ENCODE assay signal across 12 mouse cellular contexts in the genomic region with DNA sequence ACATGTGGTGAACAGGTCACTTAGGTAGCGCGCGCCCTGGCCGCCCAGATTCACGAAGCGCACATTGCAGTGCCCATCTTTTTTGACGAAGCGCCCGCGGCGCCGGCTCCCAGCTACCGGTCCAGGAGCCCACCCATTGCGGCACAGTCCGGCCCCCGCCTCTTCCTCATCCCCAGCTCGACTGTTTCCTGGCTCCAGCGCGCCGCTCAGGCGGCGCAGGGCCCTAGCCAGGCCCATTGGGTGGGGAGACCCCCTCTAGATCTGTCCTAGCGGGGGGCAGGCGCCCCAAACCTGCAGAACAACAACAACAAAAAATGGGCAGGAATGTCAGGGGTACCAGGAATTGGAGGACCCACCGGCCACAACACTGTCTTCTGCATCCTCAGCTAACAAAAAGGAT. TPM values are rescaled to one million over a fixed set of nuclear protein-coding genes. Genes with fewer than 3 reads are reported as not detected.
DNase-seq lines count a peak whose midpoint lies in the region; ATAC-seq lines count a peak whose summit lies in the region.
"Had no signal": no experiment of that assay in that cellular context is flagged by ENCODE, and none has a peak within 500 bp of the region (broad histone marks: within the 10 kb centered on the region; RNA-seq: fewer than 3 reads in every experiment).

No protein-coding gene starts in this region.

- no peak for DNase-seq in heart, adult 8-10 months (ENCODE audit: low spot score)
- DNase-seq in midbrain, embryonic 11.5 days (ENCODE audit: low spot score, missing footprints) = no peak
- DNase-seq in left cerebral cortex, postnatal 4 days = no peak
- no peak for DNase-seq in frontal cortex, postnatal 14 days (ENCODE audit: low spot score in 2 of 2)
- DNase-seq: kidney, adult 9 months; thymus, postnatal 36 days had no signal

- H3K9me3 ChIP-seq in heart, embryonic 13.5 days = no peaks in the 10 kb centered on the region
- H3K9me3 ChIP-seq in midbrain, embryonic 13.5 days = no peaks in the 10 kb centered on the region
- H3K9me3 ChIP-seq in midbrain, embryonic 11.5 days (ENCODE audit: control insufficient read depth, low read length) = no peaks in the 10 kb centered on the region
- no peaks in the 10 kb centered on the region for H3K9me3 ChIP-seq in intestine, embryonic 15.5 days
- no peaks in the 10 kb centered on the region for H3K9me3 ChIP-seq in stomach, embryonic 15.5 days

- H3K36me3 ChIP-seq in heart, embryonic 13.5 days = peaks cover 24% of the 10 kb centered on the region
- H3K36me3 ChIP-seq in midbrain, embryonic 13.5 days = peaks cover 16% of the 10 kb centered on the region
- H3K36me3 ChIP-seq in midbrain, embryonic 11.5 days (ENCODE audit: control insufficient read depth, insufficient read depth, low read length) = peaks cover 3% of the 10 kb centered on the region; the same call in 1 of the 2 replicates
- H3K36me3 ChIP-seq in intestine, embryonic 15.5 days = peaks cover 13% of the 10 kb centered on the region; the same call in 1 of the 2 replicates
- peaks cover under 1% of the 10 kb centered on the region; the same call in 1 of the 2 replicates for H3K36me3 ChIP-seq in stomach, embryonic 15.5 days

- H3K4me2 ChIP-seq in heart, embryonic 13.5 days = peak overlapping the region; percentile 53
- 0 out of 2 replicates have a peak overlapping the region, but pooled peaks have one; percentile 6 for H3K4me2 ChIP-seq in midbrain, embryonic 13.5 days (replicated peaks)
- H3K4me2 ChIP-seq in midbrain, embryonic 11.5 days = no peak overlapping the region
- peak overlapping the region; percentile 48 for H3K4me2 ChIP-seq in intestine, embryonic 15.5 days (replicated peaks)
- peak overlapping the region; percentile 43 for H3K4me2 ChIP-seq in stomach, embryonic 15.5 days

- H3K4me1 ChIP-seq in heart, embryonic 13.5 days = peaks cover 8% of the 10 kb centered on the region
- peaks cover 13% of the 10 kb centered on the region for H3K4me1 ChIP-seq in midbrain, embryonic 13.5 days (replicated peaks)
- peaks cover 14% of the 10 kb centered on the region for H3K4me1 ChIP-seq in midbrain, embryonic 11.5 days (ENCODE audit: control insufficient read depth, insufficient read depth, low read length)
- peaks cover 11% of the 10 kb centered on the region; the same call in 1 of the 2 replicates for H3K4me1 ChIP-seq in intestine, embryonic 15.5 days (replicated peaks)
- peaks cover 11% of the 10 kb centered on the region for H3K4me1 ChIP-seq in stomach, embryonic 15.5 days

- WGBS in heart, embryonic 13.5 days = 11% methylated on average over 25 of the region's 25 CpGs
- 10% methylated on average over 24 of the region's 25 CpGs for WGBS in midbrain, embryonic 13.5 days
- 17% methylated on average over 25 of the region's 25 CpGs for WGBS in midbrain, embryonic 11.5 days
- WGBS in intestine, embryonic 15.5 days = 15% methylated on average over 25 of the region's 25 CpGs
- WGBS in stomach, embryonic 15.5 days = 16% methylated on average over 25 of the region's 25 CpGs

- H3K9ac ChIP-seq in heart, embryonic 13.5 days = peak overlapping the region; percentile 21; the same call in 1 of the 2 replicates
- H3K9ac ChIP-seq in midbrain, embryonic 13.5 days (replicated peaks) = no peak overlapping the region
- no peak overlapping the region for H3K9ac ChIP-seq in midbrain, embryonic 11.5 days (ENCODE audit: low read length)
- H3K9ac ChIP-seq in intestine, embryonic 15.5 days = no peak overlapping the region
- H3K9ac ChIP-seq in stomach, embryonic 15.5 days = no peak overlapping the region

- peak overlapping the region; percentile 32 for H3K4me3 ChIP-seq in heart, embryonic 13.5 days
- no peak overlapping the region; the same call in 1 of the 2 replicates for H3K4me3 ChIP-seq in midbrain, embryonic 13.5 days (replicated peaks)
- no peak overlapping the region for H3K4me3 ChIP-seq in midbrain, embryonic 11.5 days (ENCODE audit: low read depth, low read length)
- H3K4me3 ChIP-seq in intestine, embryonic 15.5 days (replicated peaks) = peak overlapping the region; percentile 9; the same call in 1 of the 2 replicates
- H3K4me3 ChIP-seq in stomach, embryonic 15.5 days (replicated peaks) = peak overlapping the region; percentile 14

- no peak overlapping the region for H3K27ac ChIP-seq in heart, embryonic 13.5 days (replicated peaks)
- no peak overlapping the region for H3K27ac ChIP-seq in midbrain, embryonic 13.5 days
- no peak overlapping the region for H3K27ac ChIP-seq in midbrain, embryonic 11.5 days (ENCODE audit: low read depth, low read length)
- no peak overlapping the region for H3K27ac ChIP-seq in intestine, embryonic 15.5 days
- H3K27ac ChIP-seq in stomach, embryonic 15.5 days = no peak overlapping the region

- intact Hi-C loops in left cerebral cortex, postnatal 4 days (cut with DNase I) = no loop called here

- no peak for ATAC-seq in heart, embryonic 13.5 days (ENCODE audit: extremely low read depth, insufficient number of reproducible peaks, low FRiP score, low TSS enrichment)
- ATAC-seq in midbrain, embryonic 13.5 days = no peak
- no peak for ATAC-seq in midbrain, embryonic 11.5 days (ENCODE audit: low FRiP score)
- ATAC-seq in intestine, embryonic 15.5 days = 0 out of 2 replicates have a peak, but pooled peaks have one; percentile 27
- ATAC-seq in stomach, embryonic 15.5 days (ENCODE audit: insufficient read depth, low FRiP score, low read depth) = no peak
- ATAC-seq: CD4-positive, CD25-positive, alpha-beta regulatory T cell, adult 4 months had no signal

- H3K27me3 ChIP-seq in heart, embryonic 13.5 days (replicated peaks) = peaks cover 26% of the 10 kb centered on the region
- H3K27me3 ChIP-seq in midbrain, embryonic 13.5 days = peaks cover 22% of the 10 kb centered on the region
- H3K27me3 ChIP-seq in midbrain, embryonic 11.5 days (ENCODE audit: control insufficient read depth, insufficient read depth, low read length) = peaks cover 5% of the 10 kb centered on the region
- no peaks in the 10 kb centered on the region for H3K27me3 ChIP-seq in intestine, embryonic 15.5 days (replicated peaks)
- no peaks in the 10 kb centered on the region for H3K27me3 ChIP-seq in stomach, embryonic 15.5 days (replicated peaks)

RNA-seq across cellular contexts. Expression of a gene that starts 4.7 kb away (rescaled TPM):
- 0.39 and 0.43 TPM in 2 replicates for polyA plus RNA-seq in heart, embryonic 13.5 days (2015; fragmentation: Nextera tagmentation; extraction: Ambion mirVana)
- 1 to 10 TPM in 3 of 4 experiments, under 1 TPM in 1; 0.87 to 6.1 (median 3.1) TPM for total RNA-seq in heart, adult 8-10 months (2022)
- 0.62 and 0.73 TPM in 2 replicates for polyA plus RNA-seq in midbrain, embryonic 13.5 days (2015; fragmentation: Nextera tagmentation; extraction: Ambion mirVana)
- polyA plus RNA-seq in midbrain, embryonic 11.5 days (2014; fragmentation: Nextera tagmentation; extraction: Ambion mirVana) = 0.69 and 0.75 TPM in 2 replicates
- polyA plus RNA-seq in intestine, embryonic 15.5 days (2015; fragmentation: Nextera tagmentation; extraction: Ambion mirVana) = 0.88 and 1.0 TPM in 2 replicates
- polyA plus RNA-seq in stomach, embryonic 15.5 days (2015; fragmentation: Nextera tagmentation; extraction: Ambion mirVana) = 1.0 and 1.4 TPM in 2 replicates
- 1 to 10 TPM; 1.6 to 2.1 TPM for total RNA-seq in left cerebral cortex, postnatal 4 days (2021)
- total RNA-seq: liver, adult 2 months had no signal
- polyA plus RNA-seq: CD4-positive, CD25-positive, alpha-beta regulatory T cell, adult 4 months had no signal

RNA-seq across cellular contexts. Expression of a gene that starts 5.5 kb away (rescaled TPM):
- polyA plus RNA-seq in heart, embryonic 13.5 days (2015; fragmentation: Nextera tagmentation; extraction: Ambion mirVana) = 90.1 and 103 TPM in 2 replicates
- 10 to 100 TPM; 54.0 to 65.5 (median 62.1) TPM for total RNA-seq in heart, adult 8-10 months (2022)
- polyA plus RNA-seq in midbrain, embryonic 13.5 days (2015; fragmentation: Nextera tagmentation; extraction: Ambion mirVana) = 362 and 363 TPM in 2 replicates
- polyA plus RNA-seq in midbrain, embryonic 11.5 days (2014; fragmentation: Nextera tagmentation; extraction: Ambion mirVana) = 224 and 225 TPM in 2 replicates
- 89.0 and 92.0 TPM in 2 replicates for polyA plus RNA-seq in intestine, embryonic 15.5 days (2015; fragmentation: Nextera tagmentation; extraction: Ambion mirVana)
- polyA plus RNA-seq in stomach, embryonic 15.5 days (2015; fragmentation: Nextera tagmentation; extraction: Ambion mirVana) = 85.0 and 103 TPM in 2 replicates
- 100 to 1,000 TPM; 249 TPM for total RNA-seq in left cerebral cortex, postnatal 4 days (2021)

RNA-seq across cellular contexts. Expression of a gene that starts 10.9 kb away (rescaled TPM):
- polyA plus RNA-seq in heart, embryonic 13.5 days (2015; fragmentation: Nextera tagmentation; extraction: Ambion mirVana) = 41.9 and 44.1 TPM in 2 replicates
- 10 to 100 TPM; 10.2 to 16.0 (median 13.6) TPM for total RNA-seq in heart, adult 8-10 months (2022)
- polyA plus RNA-seq in midbrain, embryonic 13.5 days (2015; fragmentation: Nextera tagmentation; extraction: Ambion mirVana) = 39.9 and 41.7 TPM in 2 replicates
- polyA plus RNA-seq in midbrain, embryonic 11.5 days (2014; fragmentation: Nextera tagmentation; extraction: Ambion mirVana) = 64.0 and 67.9 TPM in 2 replicates
- 67.1 and 71.3 TPM in 2 replicates for polyA plus RNA-seq in intestine, embryonic 15.5 days (2015; fragmentation: Nextera tagmentation; extraction: Ambion mirVana)
- polyA plus RNA-seq in stomach, embryonic 15.5 days (2015; fragmentation: Nextera tagmentation; extraction: Ambion mirVana) = 57.0 and 64.3 TPM in 2 replicates
- total RNA-seq in left cerebral cortex, postnatal 4 days (2021) = 10 to 100 TPM; 31.8 to 35.5 TPM

RNA-seq across cellular contexts. Expression of a gene that starts 35.4 kb away (rescaled TPM):
- 0.24 and 0.38 TPM in 2 replicates for polyA plus RNA-seq in heart, embryonic 13.5 days (2015; fragmentation: Nextera tagmentation; extraction: Ambion mirVana)
- total RNA-seq in heart, adult 8-10 months (2022) = not detected
- 5.5 and 5.6 TPM in 2 replicates for polyA plus RNA-seq in midbrain, embryonic 13.5 days (2015; fragmentation: Nextera tagmentation; extraction: Ambion mirVana)
- polyA plus RNA-seq in midbrain, embryonic 11.5 days (2014; fragmentation: Nextera tagmentation; extraction: Ambion mirVana) = 1.5 and 2.4 TPM in 2 replicates
- polyA plus RNA-seq in intestine, embryonic 15.5 days (2015; fragmentation: Nextera tagmentation; extraction: Ambion mirVana) = 2.8 and 2.9 TPM in 2 replicates
- polyA plus RNA-seq in stomach, embryonic 15.5 days (2015; fragmentation: Nextera tagmentation; extraction: Ambion mirVana) = 6.7 and 14.4 TPM in 2 replicates
- 1 to 10 TPM; 4.9 to 5.5 TPM for total RNA-seq in left cerebral cortex, postnatal 4 days (2021)
- total RNA-seq: liver, adult 2 months had no signal
- polyA plus RNA-seq: liver, adult 2 months had no signal

RNA-seq across cellular contexts. Expression of a gene that starts 36.3 kb away (rescaled TPM):
- 0.62 and 0.80 TPM in 2 replicates for polyA plus RNA-seq in heart, embryonic 13.5 days (2015; fragmentation: Nextera tagmentation; extraction: Ambion mirVana)
- under 1 TPM in 1 of 4 experiments, not detected in 3; 0.22 TPM for total RNA-seq in heart, adult 8-10 months (2022)
- 22.8 and 24.0 TPM in 2 replicates for polyA plus RNA-seq in midbrain, embryonic 13.5 days (2015; fragmentation: Nextera tagmentation; extraction: Ambion mirVana)
- polyA plus RNA-seq in midbrain, embryonic 11.5 days (2014; fragmentation: Nextera tagmentation; extraction: Ambion mirVana) = 4.6 and 4.8 TPM in 2 replicates
- 0.43 and 0.90 TPM in 2 replicates for polyA plus RNA-seq in intestine, embryonic 15.5 days (2015; fragmentation: Nextera tagmentation; extraction: Ambion mirVana)
- 1.1 and 1.9 TPM in 2 replicates for polyA plus RNA-seq in stomach, embryonic 15.5 days (2015; fragmentation: Nextera tagmentation; extraction: Ambion mirVana)
- total RNA-seq in left cerebral cortex, postnatal 4 days (2021) = 100 to 1,000 TPM; 304 to 352 TPM
- total RNA-seq: liver, adult 2 months had no signal
- polyA plus RNA-seq: CD4-positive, CD25-positive, alpha-beta regulatory T cell, adult 4 months had no signal

Comparison
In these comparisons a context has a peak if more than half of its experiments do, and no peak if none do; other contexts are left out.
1. H3K4me3 ChIP-seq: peak in heart, embryonic 13.5 days (single experiment), intestine, embryonic 15.5 days (single experiment) and stomach, embryonic 15.5 days (single experiment); none in midbrain, embryonic 13.5 days (single experiment) and midbrain, embryonic 11.5 days (single experiment).